Mouse (Mus musculus) heart, postnatal 36 days (tissue): Measurements from ENCODE around the gene Itgbl1. TPM values are rescaled to one million over a fixed set of nuclear protein-coding genes. Genes with fewer than 3 reads are reported as not detected.

Source experiments
- DNase-seq, 2 experiments: peaks; one replicate each; pipeline ENCODE4 v3.0.0; 2021 to 2022
- intact Hi-C: fragments of 180-260 bp; cut with DNase I; formaldehyde crosslinking; loops from one replicate; pipeline ENCODE4 v1.15.1; 2025
- total RNA-seq, 2 experiments: library from RNA; stranded (reverse); gene quantifications; 2 replicates each; pipeline ENCODE4 v1.2.3; 2021

Itgbl1 gene
- total RNA-seq, 2 experiments from 2014 or later = 4.5 to 6.2 TPM

- intact Hi-C loops = no loop called here
- DNase-seq = no peak
Observed at GRCm38 (mm10) chr14:123966531-123966930, 306.8 kb downstream of the Itgbl1 start.

DNA sequence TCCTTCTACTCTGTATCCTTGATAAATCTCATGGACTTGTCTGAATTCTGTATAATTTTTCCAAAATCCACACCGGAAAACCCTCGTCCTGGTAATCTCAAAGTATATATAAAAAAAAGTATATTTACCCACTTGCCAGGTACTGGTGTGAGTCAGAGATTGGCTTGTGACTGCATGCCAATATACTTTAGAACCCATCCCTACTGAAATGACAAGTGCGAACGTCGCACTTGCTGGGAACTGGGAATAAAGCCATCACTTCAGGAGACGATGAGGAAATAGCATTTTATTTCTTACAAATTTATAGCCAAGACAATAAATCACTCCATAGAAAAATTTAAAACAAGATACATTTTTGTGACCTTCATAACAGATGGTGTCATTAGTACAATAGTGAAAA, 308.2 kb downstream of the Itgbl1 start:
- DNase-seq = no peak
- intact Hi-C loops = no loop called here

DNA sequence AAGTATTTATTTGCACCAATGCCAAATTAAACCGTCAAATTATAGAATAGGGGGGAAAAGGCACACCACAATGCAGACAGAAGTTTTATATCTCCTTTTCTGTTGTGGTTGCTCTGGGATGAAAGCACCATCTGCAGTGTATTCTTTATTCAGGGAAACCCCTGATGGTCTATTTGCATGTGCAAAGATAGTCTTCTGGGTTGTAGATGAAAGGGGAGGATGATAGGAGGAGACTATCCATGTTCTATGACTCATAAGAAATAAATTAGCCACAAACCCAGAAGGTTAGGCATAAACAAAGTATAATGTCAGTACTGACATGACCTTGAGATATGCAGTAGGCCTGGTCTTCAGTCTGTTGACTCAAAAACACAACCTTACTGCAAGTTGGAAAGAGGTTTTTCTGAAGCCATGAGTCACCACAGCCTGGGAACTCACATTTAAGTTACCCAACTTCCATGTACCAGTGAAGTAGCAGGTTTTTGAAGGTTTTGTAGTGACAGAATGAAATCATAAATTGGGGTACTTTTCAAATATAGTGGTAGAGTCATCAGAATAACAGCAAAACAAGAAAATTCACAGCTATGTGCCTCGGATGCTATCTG, 330.9 kb downstream of the Itgbl1 start:
- no peak for DNase-seq
- intact Hi-C loops = no loop called here

Other genes starting within 250 kb of the Itgbl1 start
- under 1 TPM; 0.50 to 0.62 TPM for gene Nalcn, start 32.8 kb upstream of the Itgbl1 start, total RNA-seq